Mouse (Mus musculus) intestine, embryonic 16.5 days (tissue): ENCODE results near the gene Pamr1. TPM values are rescaled to one million over a fixed set of nuclear protein-coding genes. Genes with fewer than 3 reads are reported as not detected.

Experiments
- ATAC-seq: fragments of 200-750 bp; cut with Nextera tagmentation; 2 replicates; pipeline ENCODE4 v1.8.0; 2017; ENCODE audit warnings: moderate TSS enrichment, moderate library complexity
- H3K27ac ChIP-seq: fragments of 300-500 bp; sonication (generic); 2 replicates; pipeline ENCODE4 v1.5.1; 2014; ENCODE audit warnings: mild to moderate bottlenecking, low read length
- H3K27me3 ChIP-seq: fragments of 300-500 bp; sonication (generic); replicated peaks from 2 replicates; pipeline ENCODE4 v1.6.1; 2014; ENCODE audit warnings: low read length, control low read depth, mixed read lengths; ENCODE audit not compliant: control insufficient read depth, insufficient read depth
- H3K36me3 ChIP-seq: fragments of 300-500 bp; sonication (generic); 2 replicates; pipeline ENCODE4 v1.6.1; 2014; ENCODE audit warnings: low read length, control low read depth; ENCODE audit not compliant: control insufficient read depth, insufficient read depth
- H3K4me1 ChIP-seq: fragments of 300-500 bp; sonication (generic); 2 replicates; pipeline ENCODE4 v1.6.1; 2014; ENCODE audit warnings: low read length, control low read depth, mixed read lengths; ENCODE audit not compliant: control insufficient read depth, insufficient read depth
- H3K4me2 ChIP-seq: fragments of 300-500 bp; sonication (generic); 2 replicates; pipeline ENCODE4 v1.6.1; 2014; ENCODE audit warnings: low read depth, low read length, control low read depth
- H3K4me3 ChIP-seq: fragments of 300-500 bp; sonication (generic); 2 replicates; pipeline ENCODE4 v1.5.1; 2014; ENCODE audit warnings: mild to moderate bottlenecking, low read length
- H3K9ac ChIP-seq: fragments of 300-500 bp; sonication (generic); 2 replicates; pipeline ENCODE4 v1.6.1; 2014; ENCODE audit warnings: low read depth, low read length
- H3K9me3 ChIP-seq: fragments of 300-500 bp; sonication (generic); 2 replicates; pipeline ENCODE4 v1.6.1; 2016; ENCODE audit warnings: low read length, control low read depth; ENCODE audit not compliant: control insufficient read depth
- WGBS: fragments of 180-500 bp; shearing (Covaris S2); extraction: QIAGEN DNeasy Blood & Tissue Kit; methylation state at CpG from one replicate; pipeline ENCODE4 v1.1.7; 2014; 5-methylcytosine and 5-hydroxymethylcytosine counted together
- polyA plus RNA-seq: library from polyadenylated mRNA; unstranded; fragments of >200 nt; fragmentation: Nextera tagmentation; extraction: Ambion mirVana; gene quantifications from 2 replicates; pipeline ENCODE4 v1.2.1, GENCODE M21; 2015

The Pamr1 gene
- 38.1 and 39.4 TPM in 2 replicates for polyA plus RNA-seq

GRCm38 (mm10) chr2:102549611-102550266 lies at the start of gene Pamr1:
Pamr1 (plus strand) TSS chr2:102550012.
- Histone ChIP-seq H3K27me3 (no peaks in the 10 kb centered on the region), H3K9ac (peak within 1 kb of the TSS; percentile 62), H3K4me3 (peak within 1 kb of the TSS; percentile 56), H3K36me3 (no peaks in the 10 kb centered on the region), H3K9me3 (no peaks in the 10 kb centered on the region), H3K4me1 (peaks cover 24% of the 10 kb centered on the region), H3K4me2 (peak within 1 kb of the TSS; percentile 73), H3K27ac (peak within 1 kb of the TSS; percentile 78)
- ATAC-seq: peak; percentile 70
- WGBS: 1% methylated on average over 26 of the region's 26 CpGs

- Histone ChIP-seq H3K4me3 (no peak overlapping the region), H3K36me3 (no peaks in the 10 kb centered on the region), H3K4me2 (no peak overlapping the region), H3K4me1 (peaks cover 3% of the 10 kb centered on the region), H3K9me3 (no peaks in the 10 kb centered on the region), H3K27me3 (no peaks in the 10 kb centered on the region), H3K9ac (no peak overlapping the region), H3K27ac (no peak overlapping the region)
- WGBS: 23% methylated on average over 4 of the region's 4 CpGs
- 0 out of 2 replicates have a peak, but pooled peaks have one; percentile 26 for ATAC-seq
Observed at GRCm38 (mm10) chr2:102507633-102508032, 42.2 kb upstream of the Pamr1 start.

- no peak overlapping the region for H3K27ac ChIP-seq
- no peaks in the 10 kb centered on the region for H3K27me3 ChIP-seq
- H3K36me3 ChIP-seq: no peaks in the 10 kb centered on the region
- WGBS: 34% methylated on average over 1 of the region's 1 CpGs
- H3K4me3 ChIP-seq: no peak overlapping the region
- H3K4me1 ChIP-seq: peaks cover 3% of the 10 kb centered on the region
- no peaks in the 10 kb centered on the region for H3K9me3 ChIP-seq
- ATAC-seq: no peak
- H3K9ac ChIP-seq: no peak overlapping the region
- no peak overlapping the region for H3K4me2 ChIP-seq
Observed at GRCm38 (mm10) chr2:102508154-102508553, 41.7 kb upstream of the Pamr1 start.

GRCm38 (mm10) chr2:102519956-102520355 lies 29.9 kb upstream of the Pamr1 start:
- no peaks in the 10 kb centered on the region for H3K9me3 ChIP-seq
- H3K36me3 ChIP-seq: no peaks in the 10 kb centered on the region
- ATAC-seq: no peak
- no peak overlapping the region for H3K27ac ChIP-seq
- no peak overlapping the region for H3K9ac ChIP-seq
- H3K4me3 ChIP-seq: no peak overlapping the region
- no peaks in the 10 kb centered on the region for H3K27me3 ChIP-seq
- no peak overlapping the region for H3K4me2 ChIP-seq
- H3K4me1 ChIP-seq: no peaks in the 10 kb centered on the region

GRCm38 (mm10) chr2:102527563-102527962 lies 22.2 kb upstream of the Pamr1 start:
- no peak overlapping the region for H3K4me3 ChIP-seq
- H3K4me1 ChIP-seq: no peaks in the 10 kb centered on the region
- no peak overlapping the region for H3K27ac ChIP-seq
- H3K36me3 ChIP-seq: no peaks in the 10 kb centered on the region
- H3K4me2 ChIP-seq: no peak overlapping the region
- H3K27me3 ChIP-seq: no peaks in the 10 kb centered on the region
- H3K9ac ChIP-seq: no peak overlapping the region
- no peaks in the 10 kb centered on the region for H3K9me3 ChIP-seq
- 81% methylated on average over 4 of the region's 4 CpGs for WGBS
- ATAC-seq: no peak

GRCm38 (mm10) chr2:102533437-102533836 lies 16.4 kb upstream of the Pamr1 start:
- Histone ChIP-seq H3K9me3 (no peaks in the 10 kb centered on the region), H3K4me1 (no peaks in the 10 kb centered on the region), H3K27me3 (no peaks in the 10 kb centered on the region), H3K4me3 (no peak overlapping the region), H3K4me2 (no peak overlapping the region), H3K9ac (no peak overlapping the region), H3K27ac (no peak overlapping the region), H3K36me3 (no peaks in the 10 kb centered on the region)
- no peak for ATAC-seq
- 67% methylated on average over 4 of the region's 4 CpGs for WGBS

- ATAC-seq: no peak
- Histone ChIP-seq H3K4me1 (peaks cover 7% of the 10 kb centered on the region), H3K36me3 (no peaks in the 10 kb centered on the region), H3K9me3 (no peaks in the 10 kb centered on the region), H3K27me3 (no peaks in the 10 kb centered on the region), H3K4me2 (no peak overlapping the region), H3K9ac (no peak overlapping the region), H3K4me3 (no peak overlapping the region), H3K27ac (no peak overlapping the region)
- WGBS: 63% methylated on average over 3 of the region's 3 CpGs
Observed at GRCm38 (mm10) chr2:102536766-102537165, 13.0 kb upstream of the Pamr1 start.

GRCm38 (mm10) chr2:102540438-102541230 lies 9.2 kb upstream of the Pamr1 start:
- H3K9me3 ChIP-seq: no peaks in the 10 kb centered on the region
- H3K4me3 ChIP-seq: no peak overlapping the region
- H3K4me2 ChIP-seq: no peak overlapping the region
- H3K27ac ChIP-seq: no peak overlapping the region; the same call in 1 of the 2 replicates
- H3K4me1 ChIP-seq: peaks cover 12% of the 10 kb centered on the region
- no peak overlapping the region for H3K9ac ChIP-seq
- H3K36me3 ChIP-seq: no peaks in the 10 kb centered on the region
- no peaks in the 10 kb centered on the region for H3K27me3 ChIP-seq
- peak; percentile 66 for ATAC-seq
- 45% methylated on average over 11 of the region's 11 CpGs for WGBS

GRCm38 (mm10) chr2:102541404-102542125 lies 8.2 kb upstream of the Pamr1 start:
- no peak overlapping the region for H3K9ac ChIP-seq

More at GRCm38 (mm10) chr2:102541404-102542125, 8.2 kb upstream of the Pamr1 start:
- Histone ChIP-seq H3K27ac (no peak overlapping the region), H3K27me3 (no peaks in the 10 kb centered on the region), H3K4me1 (peaks cover 12% of the 10 kb centered on the region), H3K36me3 (no peaks in the 10 kb centered on the region), H3K9me3 (no peaks in the 10 kb centered on the region), H3K4me2 (no peak overlapping the region), H3K4me3 (no peak overlapping the region)
- ATAC-seq: no peak
- WGBS: 41% methylated on average over 4 of the region's 4 CpGs
